Mouse (Mus musculus) adrenal gland, adult 2 months (tissue): ENCODE data around the gene Ctsd. TPM values are rescaled to one million over a fixed set of nuclear protein-coding genes. Genes with fewer than 3 reads are reported as not detected.
"Not testable (repeated sequence)": the region's sequence is repeated elsewhere in the genome, so short reads cannot be mapped to it uniquely, and the experiment has no call there.

Experiments
- DNase-seq: peaks from one replicate; pipeline ENCODE4 v3.0.0; 2021
- polyA plus RNA-seq: library from polyadenylated mRNA; depleted of rRNA; stranded (reverse); fragments of >200 nt; gene quantifications from 2 replicates; pipeline ENCODE4 v1.2.3, GENCODE M21; 2012; rRNA removed
- total RNA-seq, 2 experiments: library from RNA; stranded (reverse); gene quantifications; 2 replicates each; pipeline ENCODE4 v1.2.3; 2021

Ctsd gene
- total and polyA plus RNA-seq, 3 experiments: 904 to 1,338 (median 996) TPM

GRCm38 (mm10) chr7:142334246-142334645, 53.6 kb downstream of the Ctsd start:
- DNase-seq: peak; percentile 79

GRCm38 (mm10) chr7:142332741-142333140, 55.1 kb downstream of the Ctsd start:
- not testable (repeated sequence) for DNase-seq

GRCm38 (mm10) chr7:142331281-142331680, 56.6 kb downstream of the Ctsd start:
- no peak for DNase-seq

GRCm38 (mm10) chr7:142330271-142330724, 57.5 kb downstream of the Ctsd start:
- peak; percentile 71 for DNase-seq

GRCm38 (mm10) chr7:142328507-142328906, 59.3 kb downstream of the Ctsd start:
- DNase-seq: no peak

- DNase-seq: peak; percentile 55
Observed at GRCm38 (mm10) chr7:142326714-142327445, 61.0 kb downstream of the Ctsd start.

Other genes starting within 250 kb of the Ctsd start
- gene Gm45337, start 243.4 kb downstream of the Ctsd start, total RNA-seq: not detected
- gene Gm45337, start 243.4 kb downstream of the Ctsd start, polyA plus RNA-seq: not detected in 2 replicates
- gene Gm29735, start 230.9 kb downstream of the Ctsd start, total RNA-seq: not detected
- gene Gm29735, start 230.9 kb downstream of the Ctsd start, polyA plus RNA-seq: not detected in 2 replicates
- gene Gm4553, start 222.3 kb downstream of the Ctsd start, total RNA-seq: not detected
- not detected in 2 replicates for gene Gm4553, start 222.3 kb downstream of the Ctsd start, polyA plus RNA-seq
- not detected for gene Krtap5-2, start 212.0 kb downstream of the Ctsd start, total RNA-seq
- gene Krtap5-2, start 212.0 kb downstream of the Ctsd start, polyA plus RNA-seq: not detected in 2 replicates
- not detected for gene Gm10153, start 197.6 kb downstream of the Ctsd start, total RNA-seq
- not detected in 2 replicates for gene Gm10153, start 197.6 kb downstream of the Ctsd start, polyA plus RNA-seq
- not detected for gene Krtap5-3, start 186.7 kb downstream of the Ctsd start, total RNA-seq
- not detected in 2 replicates for gene Krtap5-3, start 186.7 kb downstream of the Ctsd start, polyA plus RNA-seq
- gene Gm7579, start 176.2 kb downstream of the Ctsd start, total RNA-seq: not detected
- not detected in 2 replicates for gene Gm7579, start 176.2 kb downstream of the Ctsd start, polyA plus RNA-seq
- not detected for gene Krtap5-5, start 158.1 kb downstream of the Ctsd start, total RNA-seq
- gene Krtap5-5, start 158.1 kb downstream of the Ctsd start, polyA plus RNA-seq: 0.11 TPM in 1 of 2 replicates, not detected in the other
- gene Gm40460, start 147.0 kb downstream of the Ctsd start, total RNA-seq: not detected
- gene Gm40460, start 147.0 kb downstream of the Ctsd start, polyA plus RNA-seq: not detected in 2 replicates
- gene Gm2431, start 129.7 kb downstream of the Ctsd start, total RNA-seq: not detected
- not detected in 2 replicates for gene Gm2431, start 129.7 kb downstream of the Ctsd start, polyA plus RNA-seq
- gene Gm4559, start 113.7 kb downstream of the Ctsd start, total RNA-seq: not detected
- not detected in 2 replicates for gene Gm4559, start 113.7 kb downstream of the Ctsd start, polyA plus RNA-seq
- not detected for gene Krtap5-1, start 90.9 kb downstream of the Ctsd start, total RNA-seq
- gene Krtap5-1, start 90.9 kb downstream of the Ctsd start, polyA plus RNA-seq: not detected in 2 replicates
- gene Krtap5-4, start 84.5 kb downstream of the Ctsd start, total RNA-seq: not detected
- not detected in 2 replicates for gene Krtap5-4, start 84.5 kb downstream of the Ctsd start, polyA plus RNA-seq
- gene Ifitm10, start 14.3 kb downstream of the Ctsd start, total RNA-seq: 1 to 10 TPM; 3.0 to 5.8 TPM
- gene Ifitm10, start 14.3 kb downstream of the Ctsd start, polyA plus RNA-seq: 12.0 and 15.2 TPM in 2 replicates
- 1 to 10 TPM; 2.9 to 6.9 TPM for gene Gm49369, start 5.4 kb downstream of the Ctsd start, total RNA-seq
- gene Gm49369, start 5.4 kb downstream of the Ctsd start, polyA plus RNA-seq: not detected in 2 replicates
- not detected for gene Syt8, start 46.8 kb upstream of the Ctsd start, total RNA-seq
- gene Syt8, start 46.8 kb upstream of the Ctsd start, polyA plus RNA-seq: 0.16 and 0.20 TPM in 2 replicates
- under 1 TPM; 0.62 to 0.63 TPM for gene Tnni2, start 53.8 kb upstream of the Ctsd start, total RNA-seq
- 0.15 TPM in 1 of 2 replicates, not detected in the other for gene Tnni2, start 53.8 kb upstream of the Ctsd start, polyA plus RNA-seq
- gene Lsp1, start 72.8 kb upstream of the Ctsd start, total RNA-seq: 10 to 100 TPM; 20.9 to 28.7 TPM
- 22.2 and 25.1 TPM in 2 replicates for gene Lsp1, start 72.8 kb upstream of the Ctsd start, polyA plus RNA-seq
- not detected for gene Tnnt3, start 110.8 kb upstream of the Ctsd start, total RNA-seq
- gene Tnnt3, start 110.8 kb upstream of the Ctsd start, polyA plus RNA-seq: 0.52 TPM in 1 of 2 replicates, not detected in the other
- 1 to 10 TPM; 2.2 to 8.0 TPM for gene Mrpl23, start 144.6 kb upstream of the Ctsd start, total RNA-seq
- 6.9 and 7.6 TPM in 2 replicates for gene Mrpl23, start 144.6 kb upstream of the Ctsd start, polyA plus RNA-seq